Mouse (Mus musculus): ENCODE measurements around the gene Arhgap42. TPM values are rescaled to one million over a fixed set of nuclear protein-coding genes. Genes with fewer than 3 reads are reported as not detected.

The Arhgap42 gene
- polyA plus RNA-seq, 1 experiment from 2014 or later: 22.4 TPM

GRCm38 (mm10) chr9:9198645-9199044 is 40.3 kb downstream of the Arhgap42 start:
- Histone ChIP-seq H3K36me3 (ENCODE audit: control insufficient read depth, insufficient read depth, low read length) (no peaks in the 10 kb centered on the region), H3K4me3 (ENCODE audit: low read depth, low read length) (no peak overlapping the region), H3K27me3 (ENCODE audit: control insufficient read depth, insufficient read depth, low read length) (no peaks in the 10 kb centered on the region), H3K9ac (ENCODE audit: low read length) (no peak overlapping the region), H3K4me2 (no peak overlapping the region), H3K4me1 (ENCODE audit: control insufficient read depth, insufficient read depth, low read length) (peaks cover 8% of the 10 kb centered on the region; the same call in 1 of the 2 replicates), H3K27ac (ENCODE audit: low read depth, low read length) (no peak overlapping the region), H3K9me3 (ENCODE audit: control insufficient read depth, low read length) (no peaks in the 10 kb centered on the region)
- ATAC-seq (ENCODE audit: low FRiP score): no peak
- peak; percentile 81 for DNase-seq (ENCODE audit: low spot score, missing footprints)
- 28% methylated on average over 3 of the region's 3 CpGs for WGBS

GRCm38 (mm10) chr9:9196046-9196445 is 42.9 kb downstream of the Arhgap42 start:
- DNase-seq (ENCODE audit: low spot score, missing footprints) (peak; percentile 57), ATAC-seq (ENCODE audit: low FRiP score) (no peak)
- Histone ChIP-seq H3K9ac (ENCODE audit: low read length) (no peak overlapping the region), H3K36me3 (ENCODE audit: control insufficient read depth, insufficient read depth, low read length) (no peaks in the 10 kb centered on the region), H3K27ac (ENCODE audit: low read depth, low read length) (no peak overlapping the region), H3K9me3 (ENCODE audit: control insufficient read depth, low read length) (no peaks in the 10 kb centered on the region), H3K4me1 (ENCODE audit: control insufficient read depth, insufficient read depth, low read length) (peaks cover 8% of the 10 kb centered on the region; the same call in 1 of the 2 replicates), H3K4me2 (no peak overlapping the region), H3K4me3 (ENCODE audit: low read depth, low read length) (no peak overlapping the region), H3K27me3 (ENCODE audit: control insufficient read depth, insufficient read depth, low read length) (no peaks in the 10 kb centered on the region)

- Histone ChIP-seq H3K27ac (ENCODE audit: low read depth, low read length) (no peak overlapping the region), H3K4me2 (no peak overlapping the region), H3K36me3 (ENCODE audit: control insufficient read depth, insufficient read depth, low read length) (no peaks in the 10 kb centered on the region), H3K4me1 (ENCODE audit: control insufficient read depth, insufficient read depth, low read length) (peaks cover 8% of the 10 kb centered on the region; the same call in 1 of the 2 replicates), H3K4me3 (ENCODE audit: low read depth, low read length) (no peak overlapping the region), H3K27me3 (ENCODE audit: control insufficient read depth, insufficient read depth, low read length) (no peaks in the 10 kb centered on the region), H3K9me3 (ENCODE audit: control insufficient read depth, low read length) (no peaks in the 10 kb centered on the region), H3K9ac (ENCODE audit: low read length) (no peak overlapping the region)
- WGBS: 50% methylated on average over 1 of the region's 1 CpGs
- no peak for ATAC-seq (ENCODE audit: low FRiP score)
- DNase-seq (ENCODE audit: low spot score, missing footprints): peak; percentile 23
These were observed 44.4 kb downstream of the Arhgap42 start for GRCm38 (mm10) chr9:9194496-9194895.

GRCm38 (mm10) chr9:9192716-9193115 is 46.2 kb downstream of the Arhgap42 start:
- Histone ChIP-seq H3K4me2 (no peak overlapping the region), H3K27me3 (ENCODE audit: control insufficient read depth, insufficient read depth, low read length) (no peaks in the 10 kb centered on the region), H3K27ac (ENCODE audit: low read depth, low read length) (no peak overlapping the region), H3K4me3 (ENCODE audit: low read depth, low read length) (no peak overlapping the region), H3K9ac (ENCODE audit: low read length) (no peak overlapping the region), H3K36me3 (ENCODE audit: control insufficient read depth, insufficient read depth, low read length) (no peaks in the 10 kb centered on the region), H3K9me3 (ENCODE audit: control insufficient read depth, low read length) (no peaks in the 10 kb centered on the region), H3K4me1 (ENCODE audit: control insufficient read depth, insufficient read depth, low read length) (no peaks in the 10 kb centered on the region)
- WGBS: 88% methylated on average over 4 of the region's 4 CpGs
- no peak for ATAC-seq (ENCODE audit: low FRiP score)
- DNase-seq (ENCODE audit: low spot score, missing footprints): peak; percentile 77

- H3K4me2 ChIP-seq: no peak overlapping the region
- no peaks in the 10 kb centered on the region for H3K27me3 ChIP-seq (ENCODE audit: control insufficient read depth, insufficient read depth, low read length)
- 94% methylated on average over 1 of the region's 1 CpGs for WGBS
- no peak overlapping the region for H3K27ac ChIP-seq (ENCODE audit: low read depth, low read length)
- H3K4me3 ChIP-seq (ENCODE audit: low read depth, low read length): no peak overlapping the region
- H3K9me3 ChIP-seq (ENCODE audit: control insufficient read depth, low read length): no peaks in the 10 kb centered on the region
- no peak overlapping the region for H3K9ac ChIP-seq (ENCODE audit: low read length)
- DNase-seq (ENCODE audit: low spot score, missing footprints): no peak
- no peaks in the 10 kb centered on the region for H3K36me3 ChIP-seq (ENCODE audit: control insufficient read depth, insufficient read depth, low read length)
- no peak for ATAC-seq (ENCODE audit: low FRiP score)
- H3K4me1 ChIP-seq (ENCODE audit: control insufficient read depth, insufficient read depth, low read length): no peaks in the 10 kb centered on the region
These were observed 48.1 kb downstream of the Arhgap42 start for GRCm38 (mm10) chr9:9190835-9191234.

- Histone ChIP-seq H3K4me3 (ENCODE audit: low read depth, low read length) (no peak overlapping the region), H3K27ac (ENCODE audit: low read depth, low read length) (no peak overlapping the region), H3K4me1 (ENCODE audit: control insufficient read depth, insufficient read depth, low read length) (no peaks in the 10 kb centered on the region), H3K9me3 (ENCODE audit: control insufficient read depth, low read length) (no peaks in the 10 kb centered on the region), H3K36me3 (ENCODE audit: control insufficient read depth, insufficient read depth, low read length) (no peaks in the 10 kb centered on the region), H3K27me3 (ENCODE audit: control insufficient read depth, insufficient read depth, low read length) (no peaks in the 10 kb centered on the region), H3K9ac (ENCODE audit: low read length) (no peak overlapping the region), H3K4me2 (no peak overlapping the region)
- WGBS: 76% methylated on average over 3 of the region's 3 CpGs
- DNase-seq (ENCODE audit: low spot score, missing footprints) (no peak), ATAC-seq (ENCODE audit: low FRiP score) (no peak)
These were observed 50.7 kb downstream of the Arhgap42 start for GRCm38 (mm10) chr9:9188167-9188566.

GRCm38 (mm10) chr9:9177745-9178144 is 61.2 kb downstream of the Arhgap42 start:
- WGBS: 89% methylated on average over 4 of the region's 4 CpGs
- Histone ChIP-seq H3K9ac (ENCODE audit: low read length) (no peak overlapping the region), H3K9me3 (ENCODE audit: control insufficient read depth, low read length) (no peaks in the 10 kb centered on the region), H3K36me3 (ENCODE audit: control insufficient read depth, insufficient read depth, low read length) (no peaks in the 10 kb centered on the region), H3K27ac (ENCODE audit: low read depth, low read length) (no peak overlapping the region), H3K4me2 (no peak overlapping the region), H3K4me3 (ENCODE audit: low read depth, low read length) (no peak overlapping the region), H3K4me1 (ENCODE audit: control insufficient read depth, insufficient read depth, low read length) (no peaks in the 10 kb centered on the region), H3K27me3 (ENCODE audit: control insufficient read depth, insufficient read depth, low read length) (no peaks in the 10 kb centered on the region)
- DNase-seq (ENCODE audit: low spot score, missing footprints): no peak
- ATAC-seq (ENCODE audit: low FRiP score): no peak

- Histone ChIP-seq H3K9me3 (ENCODE audit: control insufficient read depth, low read length) (no peaks in the 10 kb centered on the region), H3K36me3 (ENCODE audit: control insufficient read depth, insufficient read depth, low read length) (no peaks in the 10 kb centered on the region), H3K27me3 (ENCODE audit: control insufficient read depth, insufficient read depth, low read length) (no peaks in the 10 kb centered on the region), H3K4me1 (ENCODE audit: control insufficient read depth, insufficient read depth, low read length) (no peaks in the 10 kb centered on the region), H3K4me2 (no peak overlapping the region), H3K27ac (ENCODE audit: low read depth, low read length) (no peak overlapping the region), H3K4me3 (ENCODE audit: low read depth, low read length) (no peak overlapping the region), H3K9ac (ENCODE audit: low read length) (no peak overlapping the region)
- 83% methylated on average over 2 of the region's 2 CpGs for WGBS
- DNase-seq (ENCODE audit: low spot score, missing footprints): no peak
- no peak for ATAC-seq (ENCODE audit: low FRiP score)
These were observed 64.0 kb downstream of the Arhgap42 start for GRCm38 (mm10) chr9:9174924-9175323.

GRCm38 (mm10) chr9:9174206-9174605 is 64.7 kb downstream of the Arhgap42 start:
- DNase-seq (ENCODE audit: low spot score, missing footprints): no peak
- ATAC-seq (ENCODE audit: low FRiP score): no peak
- 94% methylated on average over 5 of the region's 5 CpGs for WGBS

GRCm38 (mm10) chr9:9173091-9173490 is 65.8 kb downstream of the Arhgap42 start:
- Histone ChIP-seq H3K27ac (ENCODE audit: low read depth, low read length) (no peak overlapping the region), H3K4me2 (no peak overlapping the region), H3K4me3 (ENCODE audit: low read depth, low read length) (no peak overlapping the region), H3K36me3 (ENCODE audit: control insufficient read depth, insufficient read depth, low read length) (no peaks in the 10 kb centered on the region), H3K4me1 (ENCODE audit: control insufficient read depth, insufficient read depth, low read length) (no peaks in the 10 kb centered on the region), H3K9me3 (ENCODE audit: control insufficient read depth, low read length) (no peaks in the 10 kb centered on the region), H3K9ac (ENCODE audit: low read length) (no peak overlapping the region), H3K27me3 (ENCODE audit: control insufficient read depth, insufficient read depth, low read length) (no peaks in the 10 kb centered on the region)
- no peak for ATAC-seq (ENCODE audit: low FRiP score)
- DNase-seq (ENCODE audit: low spot score, missing footprints): no peak
- WGBS: 81% methylated on average over 1 of the region's 1 CpGs

More at GRCm38 (mm10) chr9:9174206-9174605, 64.7 kb downstream of the Arhgap42 start:
- no peaks in the 10 kb centered on the region for H3K4me1 ChIP-seq (ENCODE audit: control insufficient read depth, insufficient read depth, low read length)
- no peak overlapping the region for H3K9ac ChIP-seq (ENCODE audit: low read length)
- no peaks in the 10 kb centered on the region for H3K36me3 ChIP-seq (ENCODE audit: control insufficient read depth, insufficient read depth, low read length)
- no peaks in the 10 kb centered on the region for H3K27me3 ChIP-seq (ENCODE audit: control insufficient read depth, insufficient read depth, low read length)
- H3K4me3 ChIP-seq (ENCODE audit: low read depth, low read length): no peak overlapping the region
- no peak overlapping the region for H3K27ac ChIP-seq (ENCODE audit: low read depth, low read length)
- no peak overlapping the region for H3K4me2 ChIP-seq
- H3K9me3 ChIP-seq (ENCODE audit: control insufficient read depth, low read length): no peaks in the 10 kb centered on the region
